Mouse (Mus musculus): ENCODE results near the gene Arel1.

Gene Arel1

DNA sequence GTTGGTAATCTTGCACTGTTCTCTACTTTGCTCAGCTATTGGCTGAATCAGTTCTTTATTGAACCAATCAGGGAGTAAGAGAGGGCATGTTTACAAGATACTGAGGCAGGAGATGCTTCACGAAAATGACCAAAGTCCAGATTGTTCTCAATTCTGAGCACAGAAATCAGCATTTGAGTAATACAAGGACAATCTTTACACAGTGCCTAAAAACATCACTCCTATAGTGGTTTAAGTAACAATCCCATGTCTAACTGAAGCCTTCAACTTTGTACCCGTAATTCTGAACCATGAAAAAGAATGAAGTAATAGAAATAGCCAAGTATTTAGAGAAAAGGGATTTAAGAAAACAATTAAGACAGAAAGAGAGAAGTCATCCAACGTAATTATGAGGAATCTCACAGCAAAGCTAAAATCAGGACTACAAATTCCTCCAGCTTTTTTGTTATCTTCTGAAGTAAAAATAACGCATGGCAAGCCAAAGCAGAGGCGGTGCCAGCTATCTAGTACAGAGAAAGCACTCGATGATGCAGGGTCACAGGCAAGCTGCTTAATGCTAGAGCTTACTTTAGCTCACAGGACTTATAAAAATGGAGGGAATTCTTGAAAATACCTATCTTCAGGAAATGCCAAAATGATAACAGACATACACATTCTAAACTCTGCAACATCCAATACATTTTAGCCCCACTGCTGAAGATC lies 22.0 kb downstream of the Arel1 start:
- no peak for DNase-seq

DNA sequence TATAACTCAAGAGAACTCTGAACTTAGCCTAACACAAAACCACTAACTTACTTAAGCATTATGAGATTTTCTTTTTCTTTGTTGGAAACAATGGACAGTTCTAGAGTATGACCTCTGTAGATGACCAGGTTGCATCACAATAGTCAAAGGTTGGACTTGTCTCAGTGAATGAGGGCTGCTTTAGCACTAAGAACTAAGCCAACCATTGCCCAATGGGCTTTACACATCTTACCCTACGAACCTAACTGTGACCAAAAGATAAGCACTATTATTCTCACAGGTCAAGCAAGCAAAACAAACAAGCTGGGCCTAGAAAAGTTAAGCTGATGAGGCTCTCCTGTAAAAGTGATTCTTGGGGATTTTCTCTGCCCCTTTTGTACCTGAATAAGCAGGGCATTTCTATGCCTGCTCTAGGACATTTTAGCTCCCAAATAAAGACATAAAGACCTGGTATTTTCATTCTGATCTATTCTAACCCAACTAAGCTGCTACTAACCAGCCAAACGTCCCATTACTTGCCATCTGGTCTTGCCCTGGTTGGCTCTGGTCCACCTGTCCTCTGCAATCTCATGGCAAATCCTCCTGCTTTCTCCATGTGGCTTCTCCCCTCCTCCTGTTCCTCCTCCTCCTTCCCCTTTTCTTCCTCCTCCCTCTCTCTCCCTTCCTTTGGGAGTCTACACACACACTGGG lies 22.7 kb downstream of the Arel1 start:
- DNase-seq = no peak

DNA sequence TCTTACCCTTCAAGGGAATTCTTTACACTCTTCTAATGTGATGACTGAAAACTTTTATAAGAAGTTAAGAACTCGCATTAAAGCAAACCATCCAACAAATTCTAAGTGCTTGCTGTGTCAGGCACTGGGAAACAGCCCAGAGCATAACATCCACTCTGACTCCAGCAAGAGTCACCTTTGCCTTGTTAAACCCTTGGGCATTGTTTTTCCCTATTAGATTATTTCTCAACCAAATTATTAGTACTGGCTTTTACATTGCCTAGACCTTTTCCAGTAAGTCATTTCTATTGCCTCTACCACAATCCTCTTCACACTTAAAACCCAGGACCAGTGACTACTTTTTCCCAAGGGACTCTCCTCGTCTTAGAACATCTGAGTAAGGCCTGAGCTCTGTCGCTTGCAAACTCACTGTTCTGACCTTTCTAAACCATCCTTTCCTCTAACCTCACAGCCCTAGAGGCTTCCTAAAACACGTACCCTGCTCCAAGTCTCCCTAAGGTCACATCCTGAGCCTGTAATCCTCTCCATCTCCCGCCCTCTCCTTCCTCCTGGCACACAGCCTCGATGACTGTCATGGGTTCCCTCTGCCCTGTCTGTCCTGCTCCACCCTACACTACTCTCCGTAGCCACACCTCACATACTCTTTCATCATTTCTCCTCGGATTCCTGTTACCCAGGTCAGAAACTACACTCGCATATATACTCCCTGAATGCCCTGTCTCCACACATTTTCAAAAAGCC lies 25.7 kb downstream of the Arel1 start:
- DNase-seq = no peak

DNA sequence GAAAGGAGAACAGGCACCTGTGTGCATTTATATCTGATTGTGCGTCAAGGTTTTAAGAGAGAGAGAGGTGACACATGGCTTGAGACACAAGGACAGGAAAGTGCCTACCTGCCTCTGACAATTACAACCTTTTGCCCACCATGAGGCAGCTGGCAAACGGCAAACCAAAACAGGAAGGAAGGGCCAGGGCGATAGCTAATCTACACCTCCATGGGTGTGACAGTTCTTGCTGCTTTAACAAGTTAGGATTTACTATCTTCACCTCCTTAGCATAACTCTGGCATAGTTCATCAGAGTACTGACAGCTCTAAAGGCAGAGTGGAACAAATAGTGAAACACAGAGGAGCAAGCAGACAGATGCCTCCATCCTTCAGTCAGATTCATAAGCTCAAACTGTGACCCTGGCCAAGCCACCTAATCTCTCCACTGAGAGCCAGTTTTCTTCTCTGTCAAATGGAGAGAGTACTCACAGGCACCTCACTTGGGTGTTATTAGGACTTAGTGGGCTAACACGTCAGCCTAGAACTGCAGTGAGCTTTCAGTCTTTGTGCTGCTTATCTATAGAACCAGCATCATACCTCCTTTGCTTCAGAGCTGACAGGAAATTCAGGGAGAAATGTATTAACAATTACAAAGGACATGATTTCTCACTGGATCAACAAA lies 26.4 kb downstream of the Arel1 start:
- DNase-seq = peak; percentile 23

DNA sequence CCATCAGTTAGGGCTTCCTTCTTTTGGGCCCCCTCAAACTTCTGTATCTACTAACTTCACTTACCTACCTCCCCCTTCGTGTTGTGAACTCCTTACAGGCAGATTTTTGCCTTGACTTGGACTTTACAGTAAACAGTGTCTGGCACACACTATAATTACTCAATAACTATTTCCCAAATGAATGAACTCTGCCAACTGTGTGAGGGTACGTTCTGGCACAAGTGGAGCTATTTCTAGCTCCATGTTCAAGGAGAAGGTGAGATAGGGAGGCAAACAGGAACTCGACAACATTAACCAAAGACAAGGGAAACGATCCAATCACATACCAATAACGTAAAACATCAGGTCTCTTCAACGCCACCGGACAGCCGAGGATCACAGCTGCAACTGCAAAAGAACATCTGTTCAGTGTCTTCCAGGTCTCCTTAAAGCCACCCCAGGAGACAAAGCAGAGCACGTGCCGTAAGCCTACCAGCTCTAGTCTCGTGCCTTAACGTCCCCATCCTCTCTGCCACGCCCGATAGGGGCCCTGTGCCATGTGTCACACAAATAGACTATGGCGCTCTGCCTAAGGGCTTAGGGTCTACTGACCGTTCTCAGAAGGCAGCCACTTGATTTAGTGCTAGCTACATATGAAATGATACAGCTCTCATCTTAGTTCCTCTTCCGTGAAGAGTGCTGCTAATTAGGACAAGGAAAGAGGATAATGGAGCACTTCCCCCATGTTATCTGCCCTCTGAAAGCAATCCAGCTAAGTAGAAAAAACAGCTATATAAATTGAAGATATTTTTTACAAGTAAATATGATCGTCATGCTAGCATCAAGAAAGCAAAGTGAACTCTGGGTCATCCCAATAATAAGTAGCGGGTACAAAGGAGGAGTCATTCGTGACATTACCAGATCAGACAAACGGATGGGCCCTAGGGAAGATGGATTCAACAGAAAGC lies 27.4 kb downstream of the Arel1 start:
- no peak for DNase-seq

DNA sequence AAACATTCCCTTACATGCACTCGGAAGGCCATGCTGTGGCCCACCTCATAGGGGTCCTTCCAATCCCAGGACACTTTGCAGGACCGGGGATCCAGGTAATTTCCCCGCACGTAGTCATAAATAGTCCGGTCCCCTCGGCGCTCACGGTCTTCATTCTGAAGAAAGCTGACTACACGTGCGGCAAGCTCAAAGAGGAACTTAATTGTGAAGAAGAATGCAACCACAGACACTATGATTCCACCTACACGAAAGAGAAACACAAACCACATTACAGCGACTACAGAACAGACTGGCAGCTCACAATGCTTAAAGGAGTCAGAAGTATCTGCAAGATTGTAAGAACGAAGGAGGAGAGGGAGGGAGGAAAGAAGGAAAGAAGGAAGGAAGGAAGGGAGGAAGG lies 29.0 kb downstream of the Arel1 start:
- DNase-seq = no peak

DNA sequence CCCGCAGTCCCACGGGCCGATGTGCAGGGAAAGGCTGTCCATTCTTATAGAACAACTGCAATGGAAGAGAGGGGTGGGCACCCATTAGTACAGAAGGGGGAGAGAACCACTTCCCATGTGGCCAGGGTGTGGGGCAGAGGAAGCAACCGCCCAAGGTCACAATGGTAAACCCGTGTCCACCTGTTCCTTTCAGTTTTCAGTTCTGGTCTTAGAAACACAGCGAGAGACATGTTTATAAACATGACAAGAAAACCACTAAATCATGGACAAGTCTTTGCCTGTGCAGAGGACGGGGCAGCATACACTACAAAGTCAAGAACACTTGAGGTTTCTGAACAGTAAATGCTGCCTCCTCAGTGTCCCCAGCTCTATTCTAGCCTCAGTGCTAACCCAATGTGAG lies 30.4 kb downstream of the Arel1 start:
- no peak for DNase-seq

DNA sequence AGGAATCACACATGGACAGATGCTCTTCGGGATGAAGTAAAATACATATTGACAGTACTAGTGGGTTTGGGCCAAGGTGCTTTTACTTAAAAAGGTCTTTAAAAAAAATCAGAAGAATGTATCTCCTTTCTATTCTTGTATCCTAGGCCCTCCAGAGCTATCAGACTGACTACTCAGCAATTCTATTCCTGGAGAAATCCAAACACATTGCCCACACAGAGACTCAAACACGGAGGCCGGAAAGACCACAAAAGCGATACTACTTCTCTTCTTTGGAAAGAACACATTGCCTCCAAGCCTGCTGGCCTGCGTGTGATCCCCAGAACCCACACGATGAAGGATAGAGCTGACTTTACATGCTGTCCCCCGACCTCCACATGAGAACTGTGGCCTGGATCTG lies 31.6 kb downstream of the Arel1 start:
- DNase-seq = no peak

DNA sequence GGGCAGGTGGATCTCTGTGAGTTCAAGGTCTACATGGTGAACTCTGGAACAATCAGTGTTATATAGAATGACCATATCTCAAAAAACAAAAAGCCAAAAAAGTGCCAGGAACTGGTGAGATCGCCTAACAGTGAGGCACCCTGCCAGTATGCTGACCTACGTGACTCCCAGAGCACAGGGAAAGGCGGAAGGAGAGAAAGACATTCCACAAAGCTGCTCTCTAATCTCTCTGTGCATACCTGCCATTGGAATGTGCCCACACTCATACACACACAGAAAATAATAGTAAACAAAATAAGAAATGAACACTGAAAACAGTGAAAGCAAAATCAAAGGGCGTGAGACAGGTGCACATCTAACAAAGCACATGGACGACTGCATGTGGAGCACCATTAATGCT lies 35.4 kb downstream of the Arel1 start:
- no peak for DNase-seq

DNA sequence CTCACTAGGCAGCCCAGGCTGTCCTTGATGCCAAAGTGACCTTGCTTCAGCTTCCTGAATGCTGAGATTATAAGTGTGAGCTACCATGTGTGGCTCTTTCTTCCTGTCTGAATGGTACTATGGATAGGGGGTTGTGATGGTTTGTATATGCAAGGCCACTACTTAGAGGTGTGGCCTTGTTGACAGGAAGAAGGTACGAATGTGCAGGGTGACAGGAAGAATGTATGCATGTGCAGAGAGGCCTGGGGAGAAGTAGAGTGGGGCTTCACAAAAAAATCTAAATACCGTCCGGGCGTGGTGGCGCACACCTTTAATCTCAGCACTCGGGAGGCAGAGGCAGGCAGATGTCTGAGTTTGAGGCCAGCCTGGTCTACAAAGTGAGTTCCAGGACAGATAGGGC lies 38.5 kb downstream of the Arel1 start:
- no peak for DNase-seq

DNA sequence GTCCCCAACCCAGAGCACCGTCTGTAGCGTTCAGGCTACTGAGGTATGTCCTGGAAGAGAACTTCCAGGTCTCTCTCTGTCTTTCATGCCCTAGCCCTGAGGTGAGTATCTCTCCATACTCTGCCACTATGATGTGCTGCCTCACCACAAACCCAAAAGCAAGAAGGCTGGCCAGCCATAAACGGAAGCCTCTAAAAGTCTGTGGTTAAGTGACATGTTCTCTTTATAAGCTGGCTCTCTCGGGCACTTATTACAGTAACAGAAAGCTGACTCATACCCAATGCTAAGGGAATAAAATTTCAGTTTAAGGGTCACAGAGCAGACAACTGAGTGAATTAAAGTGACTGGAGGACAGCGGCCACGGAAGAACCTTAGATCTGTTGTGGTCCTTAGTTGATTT lies 44.2 kb downstream of the Arel1 start:
- DNase-seq = no peak

DNA sequence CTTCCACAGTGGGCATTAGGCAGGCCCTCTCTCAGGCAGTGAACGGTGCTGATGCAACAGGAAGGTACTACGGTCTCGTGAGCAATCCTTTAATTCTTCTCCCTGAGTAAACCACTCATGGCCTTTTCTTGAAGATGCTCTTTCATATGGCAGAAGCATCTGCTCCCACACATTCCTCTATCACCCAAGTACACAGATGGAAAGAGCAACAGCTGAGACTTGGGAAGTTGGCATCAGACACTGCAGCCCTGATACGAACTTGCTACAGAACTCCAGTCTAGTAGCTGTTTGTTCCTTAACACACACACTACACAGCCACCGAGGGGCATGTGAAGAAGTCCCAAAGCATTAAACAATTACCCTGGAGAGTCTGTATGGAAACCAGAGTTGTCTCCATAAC lies 46.4 kb downstream of the Arel1 start:
- no peak for DNase-seq

DNA sequence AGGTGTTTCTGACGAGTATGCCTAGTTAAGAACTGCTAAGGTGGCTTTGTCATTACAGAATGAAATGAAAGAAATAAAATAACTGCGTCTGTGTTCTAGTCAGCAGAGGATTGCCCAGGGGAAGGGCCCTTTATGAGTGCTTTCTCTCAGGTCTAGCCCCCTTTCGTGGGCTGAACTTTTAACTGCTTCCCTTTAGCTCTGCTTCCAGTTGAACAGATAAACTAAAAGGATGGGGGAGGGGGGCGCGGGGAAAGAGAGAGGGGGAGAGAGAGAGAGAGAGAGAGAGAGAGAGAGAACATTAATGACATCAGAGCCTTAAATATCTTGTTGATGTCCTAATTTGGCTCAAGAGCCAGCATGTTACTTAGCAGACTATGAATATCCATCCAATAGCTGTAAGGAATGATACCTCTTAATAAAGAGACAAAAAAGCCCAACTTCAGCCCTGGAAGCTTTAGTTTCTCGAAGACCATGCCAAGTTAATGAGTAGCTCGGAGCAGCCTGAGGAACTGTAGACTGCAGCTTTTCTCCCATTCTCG lies 48.8 kb downstream of the Arel1 start:
- no peak for DNase-seq

DNA sequence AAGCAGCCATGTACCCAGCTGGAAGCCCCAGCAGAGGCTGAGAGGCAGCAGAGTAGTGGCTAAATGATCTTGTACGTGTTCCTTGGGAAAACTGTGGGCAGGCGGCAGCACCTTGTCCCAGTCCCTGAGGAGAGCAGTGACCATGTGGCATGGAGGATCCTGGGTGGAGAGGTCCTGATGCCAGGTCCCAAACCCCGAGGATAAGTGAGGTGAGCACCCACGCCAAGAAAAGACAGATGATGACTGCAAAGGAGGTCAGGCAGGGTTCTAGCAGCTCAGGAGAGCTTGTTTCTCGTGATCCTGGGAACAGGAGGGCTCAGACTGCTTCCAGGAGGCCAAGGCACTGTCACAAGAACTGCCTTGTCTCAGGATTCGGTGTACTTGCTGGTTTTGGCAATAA lies 51.9 kb downstream of the Arel1 start:
- no peak for DNase-seq

DNA sequence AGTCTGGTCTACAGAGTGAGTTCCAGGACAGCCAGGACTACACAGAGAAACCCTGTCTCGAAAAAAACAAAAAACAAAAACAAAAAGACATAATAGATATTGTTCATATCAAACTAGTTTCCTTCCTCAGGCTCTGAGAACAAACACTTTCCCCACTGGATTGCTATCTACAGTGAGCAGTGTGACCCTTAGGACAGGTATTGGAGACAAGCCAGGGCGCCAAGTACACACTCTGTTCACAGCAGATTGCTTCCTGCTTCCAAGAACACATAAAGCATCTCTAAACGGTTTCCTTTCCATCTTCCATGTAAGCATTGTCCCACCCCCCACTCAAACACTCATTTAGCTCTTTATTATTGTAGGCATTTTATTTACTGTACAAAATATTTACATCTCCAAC lies 52.9 kb downstream of the Arel1 start:
- DNase-seq = no peak

DNA sequence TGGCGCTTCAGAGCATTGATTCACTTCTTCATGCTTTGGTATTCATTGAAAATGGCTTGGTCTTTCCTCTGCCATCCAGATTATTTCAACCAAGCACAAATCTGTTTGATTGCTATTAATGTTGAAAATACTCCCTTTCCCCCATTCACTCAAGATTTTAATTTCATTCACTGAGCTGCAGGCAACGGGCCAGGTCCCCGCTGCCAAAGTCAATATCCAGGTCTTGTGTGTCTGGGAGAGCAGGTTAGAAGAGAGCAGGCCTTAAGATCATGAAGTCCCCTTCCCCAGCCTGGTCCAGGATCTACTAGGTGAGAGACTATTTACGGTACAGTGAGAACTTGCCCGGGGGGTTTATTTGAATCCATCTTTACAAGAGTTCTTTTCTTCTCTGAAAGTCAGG lies 55.7 kb downstream of the Arel1 start:
- no peak for DNase-seq

DNA sequence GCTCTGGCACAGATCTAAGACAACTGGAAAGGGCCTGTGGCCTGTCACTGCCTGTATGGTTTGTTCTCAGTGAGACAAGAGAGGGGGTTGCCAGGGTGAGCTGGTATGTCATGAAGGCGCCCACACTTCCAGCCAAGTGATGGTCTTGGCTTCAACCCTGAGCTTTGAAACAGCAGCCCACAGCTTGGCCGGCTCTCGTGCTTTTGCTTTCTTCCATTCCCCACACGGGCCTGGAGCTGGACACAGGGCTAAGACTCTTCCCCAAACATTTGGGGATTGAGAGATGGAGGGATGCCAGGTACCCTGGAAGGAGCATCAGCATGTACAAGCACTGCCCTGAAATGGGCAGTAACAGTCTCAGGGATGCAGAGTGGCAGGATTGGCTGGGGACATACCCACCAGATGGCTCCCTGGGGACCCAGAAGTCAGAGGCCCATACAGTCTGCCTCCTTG lies 58.0 kb downstream of the Arel1 start:
- DNase-seq = no peak

DNA sequence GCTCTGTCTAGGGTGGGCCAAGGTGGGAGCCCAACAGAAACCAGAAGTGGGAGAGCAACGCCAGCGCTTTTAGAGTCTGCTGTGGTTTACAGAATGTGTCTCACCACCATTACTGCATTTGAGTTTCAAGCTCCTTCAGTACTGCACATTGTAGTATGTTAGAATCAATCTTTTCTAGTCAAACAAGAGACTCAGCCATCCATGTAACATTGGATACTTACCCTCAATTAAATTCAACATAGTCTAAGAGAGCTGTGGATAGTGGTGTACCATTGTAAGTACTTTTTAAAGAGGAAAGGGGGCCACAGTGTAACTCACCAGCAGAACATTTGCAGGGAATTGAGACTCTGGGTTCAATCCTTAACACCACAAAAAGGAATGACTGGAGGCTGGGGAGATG lies 59.1 kb downstream of the Arel1 start:
- no peak for DNase-seq

DNA sequence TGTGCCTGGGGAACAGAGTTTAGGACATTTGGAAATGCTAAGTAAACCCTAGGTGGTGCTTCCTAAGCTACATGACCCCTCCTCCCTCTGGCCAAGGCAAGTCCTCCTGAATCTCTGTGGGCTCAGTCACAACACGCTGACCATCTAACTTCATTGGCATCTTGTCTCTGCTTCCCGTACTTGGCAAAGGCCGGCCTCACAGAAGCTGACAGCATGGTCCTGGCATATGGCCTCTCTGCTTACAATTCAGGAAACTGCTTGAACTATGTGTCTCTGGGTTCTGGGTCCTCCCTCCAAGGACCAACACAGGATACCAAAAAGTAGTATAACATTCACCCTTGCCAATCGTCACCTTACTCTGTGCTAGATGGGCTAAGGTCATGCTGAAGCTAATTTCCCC lies 60.6 kb downstream of the Arel1 start:
- DNase-seq = no peak

DNA sequence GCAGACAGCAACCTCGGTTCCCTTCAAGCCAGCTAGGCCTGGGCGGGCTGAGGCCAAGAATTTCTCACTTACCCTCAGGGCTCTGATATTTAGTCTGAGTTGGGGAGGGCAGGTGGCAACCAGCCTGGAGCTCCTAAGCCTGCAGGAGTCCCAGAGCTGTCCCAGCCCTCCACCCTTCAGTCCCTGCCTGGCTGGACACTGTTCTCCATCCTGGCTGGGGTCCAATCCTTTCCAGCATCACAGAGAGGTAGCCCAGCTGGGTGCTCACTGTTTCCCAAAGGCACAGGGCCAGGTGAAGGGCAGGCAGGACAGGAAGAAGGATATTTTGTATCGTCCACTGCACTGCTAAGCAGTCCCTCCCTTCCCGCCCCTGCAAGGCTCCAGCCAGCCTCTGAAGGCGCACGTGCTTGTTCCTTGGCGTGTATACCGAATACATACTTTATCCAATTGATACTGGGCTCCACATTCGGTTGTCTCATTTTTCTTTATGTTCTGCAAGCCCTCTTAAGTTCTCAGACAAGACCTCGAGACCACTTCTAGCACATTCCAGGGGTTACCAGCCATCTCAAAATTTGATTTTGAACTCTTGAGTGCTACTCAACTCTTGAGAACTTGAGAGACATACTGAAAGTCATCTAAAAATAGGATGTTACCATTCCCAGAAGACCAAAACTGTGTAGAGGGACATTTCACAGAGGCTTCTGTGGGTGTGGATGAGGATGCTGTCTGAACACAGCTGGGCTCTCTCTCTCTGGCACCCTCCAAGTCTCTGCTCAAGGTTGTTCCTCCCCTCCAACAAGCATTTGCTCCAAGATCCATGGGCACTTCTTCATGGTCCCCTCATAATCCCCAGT lies 62.8 kb downstream of the Arel1 start:
- no peak for DNase-seq

DNA sequence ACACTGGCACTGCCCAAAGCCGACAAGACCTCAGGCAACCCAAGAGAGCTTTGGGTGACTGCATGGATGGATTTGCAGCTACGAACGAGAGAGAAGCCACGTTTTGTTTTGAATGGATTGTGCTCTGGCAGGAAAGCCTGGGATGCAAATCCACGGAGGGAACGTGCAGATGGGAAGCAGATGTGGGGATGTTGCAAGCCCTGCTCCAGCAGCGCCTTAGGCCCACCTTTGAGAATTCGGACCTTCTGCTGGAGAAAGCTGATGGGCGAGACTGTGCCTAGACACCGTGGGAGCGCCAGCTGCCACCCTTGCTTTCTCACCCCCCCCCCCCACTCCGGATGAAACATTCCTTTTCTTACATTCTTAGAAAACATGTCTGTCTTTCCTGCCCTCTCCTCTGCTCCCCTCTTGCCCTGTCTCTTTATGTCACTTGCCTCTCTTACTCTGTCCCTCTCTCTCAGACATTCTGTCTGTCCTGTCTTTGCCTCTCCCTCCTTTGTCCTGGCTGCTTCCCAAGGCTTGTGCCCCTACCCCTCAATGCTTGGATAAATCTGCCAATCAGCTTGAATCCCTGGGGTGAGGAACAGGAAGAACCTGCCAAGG lies 63.6 kb downstream of the Arel1 start:
- DNase-seq = no peak
